Mouse (Mus musculus) lung, postnatal 10 days (tissue): ENCODE data around the gene Fcho2.
"Not testable (repeated sequence)": the region's sequence is repeated elsewhere in the genome, so short reads cannot be mapped to it uniquely, and the experiment has no call there.

Experiments
- DNase-seq: peaks from one replicate; pipeline ENCODE4 v3.0.0; 2021

Fcho2 gene

DNA sequence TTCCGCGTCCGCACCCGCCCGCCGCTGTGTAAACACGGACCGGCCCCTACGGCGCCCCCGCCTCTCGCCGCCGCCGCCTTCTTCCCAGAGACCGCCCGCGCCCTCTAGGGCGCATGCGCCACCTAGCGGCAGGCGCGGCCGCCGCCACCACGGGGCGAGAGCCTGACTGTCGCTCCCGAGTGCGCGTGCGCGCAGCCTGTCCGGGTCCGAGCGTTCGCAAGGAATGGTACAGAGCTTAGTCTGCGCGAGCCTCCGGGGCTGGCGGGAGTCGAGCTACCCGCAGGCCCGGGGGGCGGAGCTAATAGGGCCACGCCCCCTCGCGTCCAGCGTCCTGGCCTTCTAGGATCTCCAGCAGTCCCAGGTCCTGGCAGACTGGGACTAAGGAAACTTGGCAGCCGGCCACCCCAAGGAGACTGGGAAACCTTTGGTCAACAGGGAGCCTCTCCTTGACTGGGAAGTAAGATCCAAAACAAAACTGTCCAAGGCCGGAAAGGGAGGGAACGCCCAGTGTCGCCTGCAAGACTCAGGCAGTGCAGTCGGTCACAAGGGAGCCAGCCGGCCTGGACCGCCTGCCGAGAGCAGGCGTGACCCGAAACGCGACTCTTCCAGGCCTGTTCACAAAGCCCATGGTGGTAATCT, at the start of gene Fcho2:
TSS of gene Fcho2 (minus strand) at position 303 of the 639 bp plus-strand sequence.
- peak; percentile 98 for DNase-seq

DNA sequence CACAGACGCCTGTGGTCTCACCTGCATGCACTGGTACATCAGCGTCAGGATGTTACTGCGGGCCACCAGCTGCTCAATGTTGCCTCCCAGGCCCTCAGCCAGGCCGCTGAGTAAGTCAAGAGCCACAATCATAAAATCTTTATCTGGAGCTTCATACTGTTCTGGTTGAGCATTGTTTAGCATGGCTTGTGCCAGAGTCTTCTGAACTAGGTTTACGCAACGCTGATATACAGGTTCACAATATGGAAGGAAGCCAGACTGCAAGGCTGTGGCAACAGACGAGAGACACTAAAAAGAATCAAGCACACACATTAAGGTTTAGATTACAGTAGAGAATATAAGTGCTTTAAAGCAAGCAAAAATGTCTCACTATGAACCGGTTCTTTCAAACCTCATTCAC, 40.0 kb upstream of the Fcho2 start:
- no peak for DNase-seq

DNA sequence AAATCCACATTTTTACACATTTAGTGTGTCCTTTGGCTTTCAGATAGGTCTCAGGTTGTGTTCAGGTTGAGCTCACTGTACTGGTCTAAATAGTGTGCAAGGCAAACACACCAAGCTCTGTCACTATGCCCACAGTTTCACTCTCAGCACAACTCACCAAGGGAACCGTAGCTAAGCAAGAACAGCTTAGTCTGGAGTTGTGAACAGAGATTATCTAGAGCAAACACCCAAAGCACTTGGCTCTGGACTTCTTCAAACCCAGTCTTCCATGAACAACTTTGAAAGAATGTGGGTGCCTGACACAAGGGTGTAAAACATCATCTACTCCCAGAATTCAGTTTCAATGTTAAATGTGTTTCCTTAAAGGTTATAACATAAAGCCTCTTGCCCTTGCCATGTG, 30.5 kb upstream of the Fcho2 start:
- DNase-seq = no peak

DNA sequence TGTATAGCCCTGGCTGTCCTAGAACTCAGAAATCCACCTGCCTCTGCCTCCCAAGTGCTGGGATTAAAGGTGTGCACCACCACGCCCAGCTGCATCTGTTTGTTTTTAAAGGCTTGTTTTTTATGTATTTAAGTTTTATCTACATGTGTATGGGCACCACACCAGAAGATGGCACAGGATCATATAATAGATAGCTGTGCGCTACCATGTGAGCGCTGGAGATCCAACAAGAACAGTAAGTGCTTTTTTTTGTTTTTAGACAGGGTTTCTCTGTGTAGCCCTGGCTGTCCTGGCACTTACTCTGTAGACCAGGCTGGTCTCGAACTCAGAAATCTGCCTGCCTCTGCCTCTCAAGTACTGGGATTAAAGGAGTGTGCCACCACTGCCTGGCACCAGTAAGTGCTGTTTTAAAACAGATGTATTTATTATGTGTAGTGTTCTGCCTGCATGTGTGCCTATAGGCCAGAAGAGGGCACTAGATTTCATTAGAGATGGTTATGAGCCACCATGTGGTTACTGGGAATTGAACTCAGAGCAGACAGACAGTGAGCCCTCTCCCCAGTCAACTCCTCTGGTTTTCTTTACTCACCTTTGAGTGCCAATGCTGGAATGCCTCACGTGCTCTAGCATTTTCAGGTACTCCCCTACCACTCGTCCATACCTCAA, 21.3 kb upstream of the Fcho2 start:
- DNase-seq = no peak

DNA sequence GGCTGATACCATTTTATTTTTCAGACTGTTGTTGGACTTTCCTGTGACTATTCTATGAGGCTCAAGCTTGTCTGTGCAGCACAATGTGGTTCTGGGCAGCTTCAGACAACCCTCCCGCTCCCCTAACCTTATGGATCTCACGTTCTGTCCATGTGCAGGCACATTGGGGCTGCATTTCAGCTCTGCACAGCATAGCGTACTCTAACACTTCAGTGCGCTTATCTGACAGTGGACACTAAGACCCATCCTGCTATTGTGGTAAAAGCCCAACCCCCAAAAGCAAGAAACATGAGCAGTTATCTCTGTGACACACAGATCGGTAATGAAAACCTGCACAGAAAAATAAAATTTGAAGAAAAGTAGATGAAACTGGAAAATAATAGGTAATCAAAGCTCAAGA, 20.5 kb upstream of the Fcho2 start:
- DNase-seq = no peak

DNA sequence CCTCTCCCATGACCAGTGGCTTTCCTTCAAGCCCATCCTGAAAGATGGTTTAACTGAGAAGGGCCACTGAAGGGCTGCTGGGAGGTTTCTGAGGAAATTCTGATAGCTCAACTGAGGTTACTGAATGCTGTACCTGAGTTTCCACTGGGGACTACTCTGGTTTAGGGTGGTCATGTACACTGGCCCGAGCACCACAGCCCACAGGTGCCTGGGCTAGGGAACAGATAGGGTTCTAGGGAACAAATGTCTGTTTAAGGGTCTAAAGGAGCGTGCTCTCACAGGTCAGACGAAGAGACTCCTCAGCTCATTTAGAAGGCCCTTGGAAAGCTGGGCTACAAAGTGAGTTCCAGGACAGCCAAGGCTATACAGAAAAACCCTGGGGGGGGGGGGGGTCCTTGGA, 19.5 kb upstream of the Fcho2 start:
- no peak for DNase-seq

DNA sequence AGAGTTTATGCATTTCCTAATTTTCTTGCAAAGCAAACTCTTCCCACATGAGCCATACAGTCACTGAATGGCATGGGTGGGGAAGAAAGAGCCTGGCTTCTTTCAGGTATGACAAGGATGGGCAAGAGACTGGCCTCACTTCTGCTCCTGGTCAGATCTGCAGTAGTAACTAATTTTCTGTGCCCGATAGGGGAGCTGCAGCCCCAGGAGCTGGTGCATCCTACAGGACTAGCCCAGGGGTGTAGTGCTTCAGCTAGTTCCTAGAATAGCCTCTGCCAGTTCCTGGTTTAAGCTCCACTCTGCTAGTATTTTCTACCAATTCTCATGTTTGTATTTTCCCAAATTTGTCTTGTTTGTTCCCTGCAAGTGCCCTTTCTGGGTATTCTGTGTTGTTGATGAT, 18.9 kb upstream of the Fcho2 start:
- DNase-seq = no peak

DNA sequence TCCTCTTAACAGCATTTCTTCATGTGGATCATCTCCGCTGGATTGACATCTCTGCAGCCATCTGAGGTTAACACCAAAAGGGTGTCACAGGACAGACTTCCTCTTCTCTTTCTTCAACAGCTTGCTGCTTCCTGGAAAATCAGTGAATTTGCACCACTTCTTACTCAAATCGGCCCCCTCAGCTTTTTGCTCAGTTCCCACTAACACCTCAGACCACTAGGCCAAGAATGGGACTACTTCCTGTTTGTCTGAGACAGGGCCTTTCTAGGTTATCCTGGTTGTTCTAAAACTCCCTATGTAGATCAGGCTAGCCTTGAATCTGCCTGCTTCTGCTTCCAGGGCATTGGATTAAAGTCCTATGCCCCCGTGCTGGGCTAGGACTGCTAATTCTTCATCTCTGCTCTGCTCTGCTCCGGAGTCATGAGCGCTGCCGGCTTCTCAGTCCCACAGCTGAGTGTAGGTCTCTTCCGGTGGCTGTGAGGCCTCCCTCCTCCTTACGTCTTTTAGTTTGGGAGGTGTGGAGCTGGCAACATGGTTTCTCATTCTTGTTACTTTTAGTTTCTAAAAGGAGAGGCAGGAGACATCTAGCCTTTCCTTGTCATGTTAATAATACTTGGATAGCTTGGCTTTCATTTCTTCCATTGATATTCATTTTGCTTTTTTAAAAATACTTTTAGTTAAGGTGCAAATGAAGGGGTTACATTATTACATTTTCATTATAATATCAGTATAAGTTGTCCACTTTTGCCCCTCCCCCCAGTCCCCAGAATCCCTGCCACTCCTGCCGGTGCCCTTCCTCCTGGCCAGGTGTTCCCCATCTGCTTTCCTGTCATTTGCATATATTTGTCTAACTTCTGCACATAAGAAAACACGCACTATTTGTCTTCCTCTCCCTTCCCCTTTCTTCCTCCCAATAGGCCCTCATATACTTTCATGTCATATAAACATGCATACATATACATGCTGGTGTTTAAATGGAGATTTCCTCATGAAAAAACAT, 17.5 kb upstream of the Fcho2 start:
- DNase-seq = no peak

DNA sequence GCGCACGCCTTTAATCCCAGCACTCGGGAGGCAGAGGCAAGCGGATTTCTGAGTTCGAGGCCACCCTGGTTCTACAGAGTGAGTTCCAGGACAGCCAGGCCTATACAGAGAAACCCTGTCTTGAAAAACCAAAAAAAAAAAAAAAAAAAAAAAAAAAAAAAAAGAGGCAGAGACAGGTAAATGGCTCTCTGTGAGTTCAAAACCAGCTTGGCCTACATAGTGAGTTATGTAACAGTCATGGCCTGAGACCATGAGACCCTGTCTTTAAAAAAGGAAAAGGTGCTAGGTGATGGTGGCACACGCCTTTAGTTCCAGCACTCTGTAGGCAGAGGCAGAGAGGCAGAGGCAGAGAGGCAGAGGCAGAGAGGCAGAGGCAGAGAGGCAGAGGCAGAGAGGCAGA, 13.8 kb upstream of the Fcho2 start:
- DNase-seq = not testable (repeated sequence)

DNA sequence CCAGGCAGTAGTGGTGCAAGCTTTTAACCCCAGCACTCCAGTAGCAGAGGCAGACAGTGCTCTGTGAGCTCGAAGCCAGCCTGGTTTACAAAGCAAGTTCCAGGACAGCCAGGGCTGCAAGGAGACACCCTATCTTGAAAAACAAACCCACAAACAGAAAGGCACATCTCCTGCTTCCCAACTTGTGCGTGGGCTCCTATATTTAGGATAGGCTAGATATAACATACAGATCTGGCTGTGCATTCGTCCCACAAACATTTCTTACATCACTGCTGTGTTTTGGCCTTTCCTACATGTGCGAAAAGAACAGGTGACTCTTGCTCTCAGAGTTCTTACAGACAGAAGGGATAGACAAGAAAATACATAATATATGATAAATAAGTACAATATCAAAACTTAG, 10.3 kb upstream of the Fcho2 start:
- no peak for DNase-seq

DNA sequence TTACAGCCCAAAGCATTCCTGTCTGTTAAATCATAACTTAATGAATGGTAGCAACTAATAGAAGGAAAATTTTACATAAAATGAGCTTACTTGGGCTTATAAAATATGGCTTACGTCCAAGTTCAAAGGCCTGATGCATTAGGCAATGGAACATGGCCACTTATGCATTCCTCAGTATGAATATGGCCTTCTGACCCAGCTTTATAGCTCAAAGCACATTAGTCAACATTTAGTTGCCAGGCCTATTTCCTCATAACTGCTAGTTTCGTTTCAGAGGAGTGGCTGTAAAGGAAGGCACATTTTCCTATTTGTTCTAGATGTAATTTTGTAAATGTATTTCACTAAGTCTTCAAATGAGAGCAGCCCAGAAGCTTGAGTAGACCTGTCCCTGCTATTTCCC, 3.8 kb upstream of the Fcho2 start:
- DNase-seq = no peak

DNA sequence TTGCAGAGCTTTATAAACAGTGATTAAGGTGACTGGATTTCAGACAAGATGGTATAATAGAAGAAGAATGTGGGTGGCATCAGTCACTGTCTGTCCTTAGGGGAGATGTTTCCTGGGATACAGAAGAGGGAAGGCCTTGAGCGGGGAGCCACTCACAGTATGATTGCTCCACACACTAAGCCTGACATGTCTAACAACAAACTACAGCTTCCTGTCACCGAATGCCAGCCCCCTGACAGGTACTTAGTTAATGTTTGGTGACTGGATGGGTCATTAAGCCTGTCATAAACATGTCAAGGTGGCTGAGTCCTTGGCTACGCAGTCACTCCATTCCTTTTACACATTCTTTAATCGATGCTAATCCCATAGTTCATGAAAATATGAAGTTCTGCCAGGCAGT, 3.0 kb upstream of the Fcho2 start:
- no peak for DNase-seq

DNA sequence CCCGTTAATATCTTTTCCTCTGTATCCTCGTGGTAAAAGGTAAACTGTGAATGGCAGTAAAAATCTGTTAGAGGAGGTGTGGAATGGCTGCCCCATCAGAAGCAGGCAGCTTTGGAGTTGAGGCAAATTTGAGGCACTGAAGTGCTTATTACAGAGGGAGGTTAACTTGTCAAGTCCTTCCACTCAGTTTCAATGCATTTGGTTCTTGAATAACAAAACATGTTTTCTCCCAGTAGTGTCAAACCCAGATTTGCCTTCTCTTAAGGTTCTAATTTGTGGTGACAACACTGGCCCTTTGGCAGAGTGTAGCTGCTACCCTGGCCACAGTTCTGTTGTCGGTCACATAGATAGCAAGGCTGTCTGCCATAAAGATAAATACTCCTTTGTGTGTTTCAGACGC, 2.5 kb upstream of the Fcho2 start:
- DNase-seq = no peak

DNA sequence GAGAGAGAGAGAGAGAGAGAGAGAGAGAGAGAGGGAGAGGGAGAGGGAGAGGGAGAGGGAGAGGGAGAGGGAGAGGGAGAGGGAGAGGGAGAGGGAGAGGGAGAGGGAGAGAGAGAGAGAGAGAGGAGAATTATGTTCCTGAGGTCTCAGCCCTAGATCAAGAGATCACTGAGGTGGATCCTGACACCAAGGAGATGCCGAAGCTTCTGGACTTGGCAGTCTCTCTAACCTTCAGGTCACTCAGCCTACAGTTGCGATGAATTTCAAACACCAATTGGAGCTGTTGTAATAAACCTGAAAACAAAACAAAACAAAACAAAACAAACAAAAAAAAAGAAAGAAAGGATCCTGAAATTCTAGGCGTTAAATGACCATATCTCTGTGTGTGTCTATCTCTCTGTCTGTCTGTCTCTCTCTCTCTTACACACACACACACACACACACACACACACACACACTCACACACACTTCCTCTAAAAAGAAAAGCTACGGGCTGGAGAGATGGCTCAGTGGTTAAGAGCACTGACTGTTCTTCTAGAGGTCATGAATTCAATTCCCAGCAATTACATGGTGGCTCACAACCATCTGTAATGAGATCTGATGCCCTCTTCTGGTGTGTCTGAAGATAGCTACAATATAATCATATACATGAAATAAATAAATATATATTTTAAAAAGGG, 1.9 kb upstream of the Fcho2 start:
- not testable (repeated sequence) for DNase-seq

DNA sequence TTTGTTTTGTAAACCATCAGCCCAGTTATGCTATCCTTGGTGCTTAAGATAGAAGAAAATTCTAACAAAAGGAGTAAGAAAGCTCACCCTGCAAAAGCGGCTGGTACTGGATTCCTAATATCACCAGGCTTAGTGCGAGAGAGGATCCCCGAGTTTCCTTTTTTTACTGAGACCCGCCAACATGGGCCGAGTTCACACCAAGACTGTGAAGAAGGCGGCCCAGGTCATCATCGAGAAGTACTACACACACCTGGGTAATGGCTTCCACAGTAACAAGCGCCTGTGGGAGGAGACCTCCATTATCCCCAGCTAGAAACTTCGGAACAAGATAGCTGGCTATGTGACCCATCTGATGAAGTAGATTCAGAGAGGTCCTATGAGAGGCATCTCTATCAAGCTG, 1.3 kb upstream of the Fcho2 start:
- DNase-seq = no peak

DNA sequence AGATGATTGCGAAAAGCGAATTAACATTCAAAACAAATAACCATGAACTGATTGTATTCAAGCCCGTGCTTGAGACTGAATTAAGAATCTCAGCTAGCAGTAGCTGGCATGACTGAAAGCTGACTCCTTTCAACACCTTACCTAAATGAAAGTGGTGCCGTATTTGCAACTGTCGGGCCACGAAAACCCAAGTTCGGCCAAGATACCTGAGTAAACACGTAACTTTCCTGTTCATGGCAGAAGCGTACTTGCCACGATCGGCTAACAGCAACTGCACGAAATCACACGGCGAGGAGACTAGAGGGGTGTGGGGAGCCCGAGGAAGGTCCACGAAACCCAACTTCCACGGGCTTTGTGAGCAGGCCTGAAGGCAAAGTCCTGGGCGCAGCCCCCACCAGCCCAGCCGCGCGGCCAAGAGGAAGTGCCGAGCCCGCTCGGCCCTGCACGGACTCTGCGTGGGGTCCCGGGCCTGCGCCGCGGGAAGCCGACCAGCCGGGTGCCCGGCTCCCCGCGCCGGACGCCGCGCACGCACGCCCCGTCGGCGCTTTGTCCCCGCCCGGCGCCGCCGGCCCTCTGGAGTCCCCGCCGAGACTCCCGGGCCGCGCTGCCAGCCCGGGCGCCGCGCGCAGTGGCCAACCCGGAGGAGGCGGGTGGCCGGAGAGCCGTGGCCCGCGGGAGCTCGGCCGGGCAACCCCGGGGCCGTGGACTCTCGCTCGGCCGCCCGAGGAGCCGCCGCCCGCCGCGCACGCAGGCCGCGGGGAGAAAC, 791 bp downstream of the Fcho2 start:
- peak; percentile 71 for DNase-seq

DNA sequence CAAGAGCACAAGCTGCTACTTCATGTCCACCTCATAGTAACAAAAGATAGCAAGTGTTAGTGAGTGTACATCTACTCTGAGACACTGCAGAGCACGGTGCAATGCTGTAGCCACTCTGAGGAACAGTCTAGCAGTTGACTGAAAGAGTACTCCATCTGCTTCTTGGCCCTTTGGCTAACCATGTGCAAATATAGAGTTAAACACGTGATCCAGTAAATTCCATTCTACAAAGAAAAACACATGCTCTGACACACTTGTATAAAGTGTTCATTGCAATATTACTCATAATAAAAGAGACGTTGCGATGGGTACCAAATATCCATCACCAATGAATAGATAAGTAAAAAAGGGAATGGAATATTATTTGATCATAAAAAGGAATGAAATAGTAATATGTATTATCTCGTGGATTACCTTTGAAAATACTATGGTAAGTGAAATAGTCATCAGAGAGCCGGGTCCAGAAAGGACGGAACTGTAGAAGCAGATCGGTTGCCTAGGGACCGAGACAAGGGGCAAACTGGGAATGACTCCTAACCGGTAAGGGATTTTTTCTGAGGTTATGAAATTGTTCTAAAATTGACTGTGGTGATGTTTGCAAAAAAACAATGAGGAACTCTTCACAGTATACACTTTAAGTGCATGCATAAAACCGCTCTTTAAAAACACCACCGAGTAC, 1.5 kb downstream of the Fcho2 start:
- DNase-seq = no peak

DNA sequence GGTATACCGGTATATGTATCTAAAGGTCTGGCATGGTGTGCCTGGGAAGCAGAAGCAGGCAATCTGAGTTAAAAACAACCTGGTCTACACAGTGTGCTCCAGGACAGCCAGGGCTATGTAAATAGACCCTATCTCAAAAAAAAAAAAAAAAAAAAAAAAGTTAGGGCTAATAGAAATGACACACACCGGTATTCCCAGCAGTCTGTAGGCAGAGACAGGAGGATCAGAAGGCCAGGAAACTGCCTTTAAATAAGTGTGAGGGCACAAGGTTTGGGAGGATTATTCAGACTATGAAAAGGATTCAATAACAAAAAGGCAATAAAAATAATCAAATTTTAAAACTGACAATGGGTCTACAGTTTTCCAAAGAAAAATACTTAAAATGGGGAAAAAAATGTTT, 2.1 kb downstream of the Fcho2 start:
- no peak for DNase-seq

DNA sequence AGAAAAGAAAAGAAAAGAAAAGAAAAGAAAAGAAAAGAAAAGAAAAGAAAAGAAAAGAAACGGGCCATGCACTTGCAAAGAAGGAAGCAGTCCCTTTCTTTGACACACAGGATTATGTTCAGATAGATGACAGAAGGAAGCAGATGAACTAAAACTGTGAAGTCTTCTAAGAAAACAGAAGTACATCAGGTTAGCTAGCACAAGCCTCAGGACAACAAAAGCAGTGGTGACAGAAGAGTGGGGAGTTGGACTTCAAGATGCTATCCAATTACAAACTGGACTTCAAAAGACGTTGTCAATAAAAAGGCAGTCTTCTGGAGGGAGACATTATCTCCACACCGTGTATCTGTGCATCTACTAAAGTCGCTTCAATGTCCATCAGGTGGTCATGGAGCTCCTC, 3.0 kb downstream of the Fcho2 start:
- no peak for DNase-seq

DNA sequence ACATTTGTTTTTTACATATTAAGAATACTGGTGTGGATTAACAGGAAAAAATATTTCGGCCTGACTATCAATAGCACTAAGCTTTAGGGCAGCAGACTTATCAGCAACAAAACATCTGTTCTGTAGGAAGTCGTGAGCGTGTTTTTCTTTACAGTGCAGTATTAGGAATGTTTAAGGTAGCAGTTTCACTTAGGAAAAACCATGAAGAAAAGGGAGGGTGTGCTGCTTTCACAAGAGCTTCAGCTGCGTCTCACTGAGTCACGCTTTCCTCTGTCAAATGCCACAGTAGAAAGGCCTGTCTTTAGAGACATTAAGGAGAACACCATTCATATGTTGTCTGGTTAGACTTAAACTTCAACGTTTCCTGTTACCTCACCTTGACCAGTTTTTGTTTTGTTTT, 5.1 kb downstream of the Fcho2 start:
- no peak for DNase-seq

DNA sequence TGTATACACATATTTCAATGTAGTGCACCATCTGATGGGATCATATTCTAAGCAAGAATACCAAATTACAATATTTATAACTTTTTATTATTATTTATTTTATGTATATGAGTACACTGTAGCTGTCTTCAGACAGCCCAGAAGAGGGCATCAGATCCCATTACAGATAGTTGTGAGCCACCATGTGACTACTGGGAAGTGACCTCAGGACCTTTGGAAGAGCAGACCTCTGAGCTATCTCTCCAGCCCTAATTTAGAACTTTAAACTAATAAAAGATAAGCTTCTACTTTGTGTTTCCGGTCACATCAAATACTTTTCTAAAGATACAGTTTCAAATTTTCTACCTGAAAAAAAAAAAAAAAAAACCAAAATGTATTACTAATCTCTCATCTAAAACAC, 6.2 kb downstream of the Fcho2 start:
- DNase-seq = no peak

DNA sequence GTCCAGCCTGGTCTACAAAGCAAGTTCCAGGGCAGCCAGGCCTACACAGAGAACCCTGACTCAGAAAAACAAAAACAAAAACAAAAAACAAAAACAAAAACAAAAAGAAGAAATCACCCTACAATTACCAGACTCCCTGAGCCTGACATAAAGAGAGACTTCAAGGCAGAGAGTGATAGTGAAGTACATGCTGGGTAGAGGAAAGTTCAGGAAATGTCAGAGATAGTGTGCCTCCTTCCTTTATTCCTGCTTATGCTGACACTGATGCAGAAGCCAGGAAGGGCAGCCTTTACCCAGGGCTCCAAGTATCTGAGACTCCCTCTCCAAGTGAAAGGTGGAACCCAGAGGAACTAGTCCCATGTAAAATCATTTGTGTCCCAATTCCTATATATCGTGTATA, 10.8 kb downstream of the Fcho2 start:
- DNase-seq = no peak
